Mouse (Mus musculus): Measurements from ENCODE around the gene Cabp7.
A peak's percentile ranks its signal among the peaks of the same experiment; 100 is the strongest.

Gene Cabp7

DNA sequence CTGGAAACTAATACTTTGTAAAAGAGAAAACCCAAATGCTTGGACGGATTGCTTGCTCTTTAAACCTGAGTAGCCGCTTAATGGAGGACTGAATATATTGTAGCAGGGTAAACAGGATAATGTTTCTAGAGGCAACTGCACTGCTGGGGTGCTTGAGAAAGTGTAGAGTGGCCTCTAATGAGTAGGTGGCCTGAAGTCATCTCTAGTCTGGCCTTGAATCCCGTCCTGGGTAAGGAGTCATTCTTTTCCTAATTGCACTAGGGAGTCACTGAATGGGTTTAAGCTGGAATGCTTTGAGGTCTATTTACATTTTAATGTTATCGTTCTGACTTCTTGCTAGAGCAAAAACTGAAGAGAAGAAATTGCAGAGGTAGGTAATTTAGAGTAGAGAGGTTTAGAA, 41.4 kb downstream of the Cabp7 start:
- DNase-seq (ENCODE audit: low read depth, low spot score), result no peak

DNA sequence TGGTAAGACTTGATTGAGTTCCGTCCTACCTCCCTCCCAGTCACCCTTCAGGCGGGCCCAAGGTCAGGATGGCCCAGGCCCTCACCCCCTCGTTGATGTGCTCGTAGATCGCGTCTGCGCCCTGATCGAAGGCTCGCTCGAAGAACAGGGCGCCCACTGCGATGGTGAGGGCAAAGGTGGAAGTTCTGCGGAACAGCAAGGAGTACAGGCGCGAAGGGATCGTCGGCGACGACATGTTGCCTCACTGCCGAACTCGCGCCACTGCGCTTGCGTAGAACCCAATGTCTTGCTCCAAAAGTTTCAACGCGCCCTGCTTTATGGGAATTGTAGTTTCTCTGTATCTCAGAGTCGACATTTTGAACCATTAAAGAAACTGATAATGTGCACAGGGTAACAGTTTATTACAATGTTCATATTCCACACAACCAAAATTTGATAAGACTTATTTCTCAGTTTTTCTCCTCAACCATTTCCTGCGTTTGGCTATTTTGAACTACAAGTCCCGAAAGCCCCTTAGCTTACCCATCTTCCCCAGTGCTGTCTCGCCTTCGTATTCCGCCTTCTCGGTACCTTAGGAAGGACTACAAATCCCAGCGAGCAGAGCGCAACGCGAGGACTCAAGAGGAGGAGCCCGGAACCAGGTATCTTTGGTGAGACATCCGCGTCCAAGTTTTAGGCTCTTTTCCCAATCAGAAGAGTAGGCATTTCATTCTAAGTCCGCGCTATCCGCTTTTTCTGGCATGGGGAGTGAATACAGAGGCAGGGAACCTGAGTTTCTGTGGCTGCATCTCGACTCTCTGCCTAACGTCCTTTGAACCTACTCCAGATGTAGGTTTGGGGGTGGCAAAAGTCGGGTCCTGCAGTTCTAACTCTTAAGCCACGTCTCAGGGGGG, 42.3 kb downstream of the Cabp7 start, which contains the start of the genes Uqcr10 and Zmat5:
Gene Uqcr10, minus strand, starts transcription at position 271 of the 893 bp plus-strand sequence.
Gene Zmat5, plus strand, starts transcription at position 607 of the 893 bp plus-strand sequence.
- DNase-seq (ENCODE audit: low read depth, low spot score), result peak; percentile 95

DNA sequence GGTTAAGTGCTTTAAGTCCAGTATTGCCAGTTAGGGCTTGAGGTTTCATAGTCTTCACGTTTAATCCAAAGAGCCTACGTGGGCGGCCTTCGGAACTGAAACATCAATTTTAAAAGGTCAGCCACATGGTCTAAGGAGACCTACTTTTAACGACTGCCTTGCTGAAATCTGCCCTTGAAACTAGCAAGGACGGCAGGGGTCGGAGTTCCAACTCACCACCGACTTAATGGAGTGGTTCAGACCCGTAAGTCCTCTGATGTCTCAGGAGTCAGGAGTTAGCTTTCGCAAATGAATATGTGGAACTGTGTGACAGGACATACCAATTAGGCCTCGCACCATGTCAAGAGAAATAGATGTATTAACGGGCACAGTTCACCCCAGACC, 42.9 kb downstream of the Cabp7 start:
- no peak for DNase-seq (ENCODE audit: low read depth, low spot score)

DNA sequence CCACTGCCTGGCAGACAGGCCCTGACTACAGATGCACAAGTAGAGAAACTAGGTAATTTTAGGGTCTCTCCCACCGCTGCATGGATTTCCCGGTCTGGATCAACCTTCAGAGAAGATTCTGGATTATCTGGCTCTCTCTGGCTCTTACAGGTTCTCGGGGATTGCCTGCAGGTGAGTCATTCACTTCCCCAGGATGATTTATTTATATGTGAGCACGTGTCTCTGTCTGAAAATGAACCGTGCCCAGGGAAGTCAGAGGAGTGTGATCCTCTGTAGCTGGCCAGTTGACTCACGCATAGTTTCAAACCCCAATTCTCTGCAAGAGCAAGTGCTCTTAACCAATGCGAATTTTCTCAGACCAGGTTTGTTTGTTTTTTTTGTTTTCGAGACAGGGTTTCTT, 45.9 kb downstream of the Cabp7 start:
- no peak for DNase-seq (ENCODE audit: low read depth, low spot score)

DNA sequence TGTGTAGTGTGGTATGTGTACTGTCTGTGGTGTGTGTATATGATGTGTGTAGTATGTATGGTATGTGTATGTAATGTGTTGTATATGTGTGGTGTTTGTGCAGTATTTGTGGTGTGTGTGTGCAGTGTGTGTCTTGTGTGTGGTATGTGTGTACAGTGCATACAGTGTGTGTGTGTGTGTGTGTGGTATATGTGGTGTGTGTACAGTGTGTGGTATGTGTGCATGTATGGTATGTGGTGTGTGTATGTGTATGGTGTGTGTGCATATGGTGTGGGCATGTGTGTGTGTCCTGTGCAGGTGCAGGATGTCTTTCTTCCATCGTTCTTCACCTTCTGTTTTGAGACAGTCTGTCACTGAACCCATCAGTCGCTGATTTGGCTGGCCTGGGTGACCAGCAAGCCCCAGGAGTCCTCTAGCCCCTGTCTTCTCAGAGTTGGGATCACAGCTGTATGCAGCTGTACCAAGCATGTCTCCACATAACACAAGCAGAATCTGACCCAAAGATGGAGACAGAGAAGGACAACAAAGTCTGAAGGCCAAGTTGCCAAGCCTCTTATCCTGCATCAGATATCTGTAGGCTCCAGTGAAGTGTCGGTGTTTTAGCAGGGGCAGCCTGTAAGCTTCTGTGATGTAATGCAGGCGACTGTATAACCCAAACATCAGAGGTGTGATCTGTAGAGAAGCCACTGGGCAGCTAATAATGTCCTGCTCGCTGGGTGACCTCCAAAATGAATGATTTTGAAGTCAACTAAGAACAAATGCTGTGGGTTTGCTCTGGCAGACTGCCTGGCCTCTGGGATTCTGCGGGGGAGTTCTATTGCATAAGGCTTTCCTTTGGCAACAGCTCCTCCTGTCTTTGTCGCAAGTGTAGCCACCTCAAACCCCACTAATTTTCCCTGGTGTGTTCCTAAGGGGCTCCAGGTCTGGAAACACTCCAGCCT, 49.3 kb downstream of the Cabp7 start:
- DNase-seq (ENCODE audit: low read depth, low spot score), result no peak

DNA sequence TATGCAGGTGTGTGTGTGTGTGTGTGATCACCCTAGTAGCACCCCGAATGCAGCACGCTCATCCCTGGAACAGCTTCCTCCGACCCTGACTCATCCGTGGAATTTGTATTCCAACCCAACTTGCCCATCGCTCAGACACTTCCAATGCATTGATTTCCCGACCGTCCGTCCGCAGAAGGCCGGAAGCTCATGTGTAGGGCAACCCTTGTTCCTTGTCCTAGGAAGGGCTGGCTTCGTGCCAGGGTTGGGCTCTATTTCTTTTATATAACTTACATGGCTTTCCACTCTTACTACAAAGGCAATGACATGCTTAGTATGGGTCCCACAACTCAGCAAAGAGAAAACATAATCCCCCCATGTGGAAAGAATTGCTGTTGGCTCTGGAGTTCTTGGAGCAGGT, 54.4 kb downstream of the Cabp7 start:
- no peak for DNase-seq (ENCODE audit: low read depth, low spot score)

DNA sequence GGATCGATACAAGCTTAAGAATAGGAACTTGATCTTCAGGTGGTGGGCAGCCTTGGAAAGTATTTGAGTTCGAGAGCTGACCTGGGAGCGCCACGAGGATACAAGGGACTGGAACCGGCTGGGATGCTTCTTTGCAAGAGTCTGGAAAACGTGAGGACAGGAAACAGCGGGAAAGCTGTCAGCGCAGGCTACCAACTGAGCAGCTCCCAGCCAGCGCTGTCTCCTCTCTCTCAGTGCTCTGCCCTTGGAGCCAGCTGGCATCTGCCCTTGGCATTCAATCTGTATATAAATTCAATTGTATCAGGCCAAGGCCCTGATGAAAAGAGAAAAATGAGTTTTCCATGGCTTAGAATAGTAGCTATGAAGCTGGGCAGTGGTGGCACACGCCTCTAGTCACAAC, 55.4 kb downstream of the Cabp7 start:
- DNase-seq (ENCODE audit: low read depth, low spot score), result no peak

DNA sequence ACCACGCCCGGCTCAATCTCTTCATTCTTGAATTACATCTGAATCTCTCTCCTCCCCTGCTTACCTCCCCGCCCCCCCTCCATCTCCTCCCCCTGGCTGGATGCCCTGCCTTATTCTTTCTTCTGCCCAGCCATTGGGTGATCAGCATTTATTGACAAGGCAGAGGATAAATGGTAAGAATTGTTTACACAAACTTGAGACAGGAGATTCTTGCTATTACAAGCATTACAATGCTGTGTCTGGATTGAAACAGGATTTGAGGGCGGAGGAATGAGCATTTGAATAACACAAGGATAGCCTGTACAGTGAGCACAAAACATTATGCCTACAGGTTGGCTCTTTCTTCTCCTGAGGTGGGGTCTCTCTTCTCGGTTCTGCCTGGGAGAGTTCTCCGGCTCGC, 56.2 kb downstream of the Cabp7 start:
- no peak for DNase-seq (ENCODE audit: low read depth, low spot score)

DNA sequence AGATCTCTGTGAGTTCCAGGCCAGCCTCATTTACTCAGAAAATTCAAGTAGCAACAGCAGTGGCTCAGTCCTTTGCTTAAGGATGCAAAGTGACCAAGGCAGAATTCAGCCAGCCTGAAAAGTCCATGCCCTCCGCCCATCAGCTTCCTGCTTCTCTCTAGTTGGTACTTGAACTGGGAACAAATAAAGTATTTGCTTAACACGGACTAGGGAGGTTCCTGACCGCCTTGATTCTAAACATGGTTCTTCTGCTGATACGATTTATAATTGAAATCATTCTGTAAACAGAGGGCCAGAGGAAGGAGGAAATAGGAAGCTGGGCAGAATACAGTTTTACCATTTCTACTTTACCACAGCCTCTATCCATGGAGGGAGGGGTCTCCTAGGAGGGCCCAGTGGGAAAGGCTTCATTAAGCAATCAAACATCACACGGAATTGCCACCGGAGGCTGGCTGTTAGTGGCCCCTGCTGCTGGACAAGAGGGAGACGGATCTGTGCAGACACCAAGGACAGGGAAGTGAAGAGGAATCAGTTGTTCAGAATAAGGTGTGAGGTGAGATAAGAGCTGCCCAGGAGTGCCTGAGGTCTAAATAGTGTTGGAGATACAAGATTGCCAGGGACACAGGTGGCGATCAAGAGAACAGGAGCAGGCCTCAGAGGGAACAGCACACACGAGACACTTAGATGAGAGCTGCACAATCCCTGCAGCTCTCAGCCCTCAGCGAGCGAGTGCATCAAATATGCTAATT, 57.8 kb downstream of the Cabp7 start:
- DNase-seq (ENCODE audit: low read depth, low spot score), result no peak

DNA sequence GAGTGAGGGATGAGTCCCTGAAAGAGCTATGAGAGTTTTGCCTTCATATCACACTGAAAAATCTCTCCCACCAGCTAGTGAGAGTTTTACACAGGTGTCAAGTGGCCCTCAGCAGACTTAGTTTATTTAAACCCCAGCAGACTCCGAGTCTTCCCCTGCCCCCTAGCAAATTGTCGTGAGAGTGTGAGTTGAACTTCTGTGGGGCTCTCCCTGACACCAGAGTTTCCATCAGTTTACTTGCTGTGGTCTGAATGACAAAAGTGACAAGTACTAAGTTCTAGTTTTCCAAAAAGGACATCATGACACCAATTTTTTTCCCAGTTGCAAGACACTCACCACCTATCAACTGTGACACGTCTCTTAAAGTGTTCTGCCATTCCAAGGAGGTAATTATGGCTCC, 58.7 kb downstream of the Cabp7 start:
- DNase-seq (ENCODE audit: low read depth, low spot score), result no peak

DNA sequence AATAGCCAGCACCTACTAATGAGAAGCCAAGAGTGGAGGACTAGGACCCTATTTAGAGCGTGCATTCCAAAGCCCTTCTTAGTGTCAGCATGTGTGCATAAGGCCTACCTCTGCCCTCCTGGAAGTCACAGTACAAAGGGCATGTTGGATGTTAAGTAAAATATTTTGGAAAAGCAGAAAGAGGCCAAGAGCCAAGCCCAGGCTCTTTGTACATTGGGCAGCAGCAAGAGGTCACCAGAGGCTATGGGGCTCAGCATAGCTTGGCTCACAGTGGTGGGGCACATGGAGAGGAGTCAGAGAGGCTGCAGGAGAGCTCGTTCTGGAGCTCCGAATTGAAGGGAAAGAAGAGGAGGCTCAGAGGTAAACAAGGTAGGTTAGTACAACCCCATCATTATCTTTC, 59.6 kb downstream of the Cabp7 start:
- no peak for DNase-seq (ENCODE audit: low read depth, low spot score)

Measured in mesoderm, embryonic 11.5 days (tissue).